Mouse (Mus musculus) olfactory bulb, adult 2 months (tissue): ENCODE data around the gene Paxbp1.

Experiments used
- CTCF ChIP-seq: fragments of 200-500 bp; IDR thresholded peaks from 2 replicates; pipeline ENCODE4 v1.5.1; 2012; ENCODE audit warnings: low read depth, mild to moderate bottlenecking, low read length, moderate library complexity; ENCODE audit not compliant: insufficient read depth
- POLR2A ChIP-seq: fragments of 200-500 bp; IDR thresholded peaks from 2 replicates; pipeline ENCODE4 v1.6.1; 2012; ENCODE audit warnings: mild to moderate bottlenecking, low read depth, low read length, moderate library complexity; ENCODE audit not compliant: insufficient read depth

DNA sequence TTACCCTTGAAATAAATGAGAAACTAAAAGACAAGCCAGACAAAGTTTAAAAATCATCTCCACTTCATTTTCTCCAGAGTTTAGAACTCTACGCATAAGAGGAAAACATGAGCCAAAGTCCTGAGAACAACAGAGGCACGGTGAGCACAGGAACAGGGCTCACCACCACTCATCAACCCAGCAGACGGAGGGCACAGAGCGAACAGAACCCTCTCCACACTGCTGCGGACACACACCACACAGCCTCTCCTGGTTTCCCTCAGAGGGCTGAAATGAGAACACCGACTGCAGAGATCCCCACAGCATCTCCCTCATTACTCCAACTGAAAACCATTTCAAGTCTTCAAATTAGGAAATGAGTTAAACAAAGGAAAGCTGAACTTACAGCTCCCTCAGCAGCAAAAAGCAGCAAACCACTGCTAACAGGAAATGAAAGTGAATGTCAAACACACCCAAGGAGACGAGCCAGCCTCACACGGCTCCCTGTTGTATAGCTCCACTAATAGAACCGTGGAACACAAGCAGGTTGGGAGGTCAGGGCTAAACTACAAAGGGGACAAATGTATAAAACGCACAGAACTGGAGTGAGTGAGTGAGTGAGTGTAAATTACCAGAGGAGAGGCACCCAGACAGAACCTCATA lies 23.4 kb downstream of the Paxbp1 start:
- TF ChIP-seq CTCF: no peak
- TF ChIP-seq POLR2A: no peak
